Mouse (Mus musculus) embryonic facial prominence, embryonic 14.5 days (tissue): ENCODE results near the gene Ddx19a. TPM values are rescaled to one million over a fixed set of nuclear protein-coding genes. Genes with fewer than 3 reads are reported as not detected.
"Not testable (repeated sequence)": the region's sequence is repeated elsewhere in the genome, so short reads cannot be mapped to it uniquely, and the experiment has no call there.

Experiments
- ATAC-seq: fragments of 200-750 bp; cut with Nextera tagmentation; 2 replicates; pipeline ENCODE4 v1.8.0; 2017; ENCODE audit warnings: low read depth, moderate number of reproducible peaks, moderate TSS enrichment
- DNase-seq: peaks from one replicate; pipeline ENCODE4 v3.0.0-alpha.2; 2015; ENCODE audit warnings: low spot score
- H3K27ac ChIP-seq: fragments of 300-500 bp; sonication (generic); replicated peaks from 2 replicates; pipeline ENCODE4 v1.5.1; 2014; ENCODE audit warnings: low read depth, mild to moderate bottlenecking, low read length, moderate library complexity
- H3K27me3 ChIP-seq: fragments of 300-500 bp; sonication (generic); replicated peaks from 2 replicates; pipeline ENCODE4 v1.6.1; 2014; ENCODE audit warnings: low read length; ENCODE audit not compliant: control insufficient read depth, insufficient read depth
- H3K36me3 ChIP-seq: fragments of 300-500 bp; sonication (generic); 2 replicates; pipeline ENCODE4 v1.6.1; 2014; ENCODE audit warnings: low read length, mixed read lengths; ENCODE audit not compliant: control insufficient read depth, insufficient read depth
- H3K4me1 ChIP-seq: fragments of 300-500 bp; sonication (generic); 2 replicates; pipeline ENCODE4 v1.6.1; 2014; ENCODE audit warnings: antibody characterized with exemption, low read length; ENCODE audit not compliant: control insufficient read depth, insufficient read depth
- H3K4me2 ChIP-seq: fragments of 300-500 bp; sonication (generic); 2 replicates; pipeline ENCODE4 v1.6.1; 2014; ENCODE audit warnings: low read depth, mild to moderate bottlenecking, low read length, moderate library complexity, mixed read lengths
- H3K4me3 ChIP-seq: fragments of 300-500 bp; sonication (generic); 2 replicates; pipeline ENCODE4 v1.5.1; 2014; ENCODE audit warnings: low read depth, mild to moderate bottlenecking, low read length
- H3K9ac ChIP-seq: fragments of 300-500 bp; sonication (generic); 2 replicates; pipeline ENCODE4 v1.6.1; 2014; ENCODE audit warnings: low read depth, mild to moderate bottlenecking, low read length, moderate library complexity, mixed read lengths
- H3K9me3 ChIP-seq: fragments of 300-500 bp; sonication (generic); 2 replicates; pipeline ENCODE4 v1.6.1; 2016; ENCODE audit warnings: low read length; ENCODE audit not compliant: control insufficient read depth
- WGBS: fragments of 180-500 bp; shearing (Covaris S2); extraction: QIAGEN DNeasy Blood & Tissue Kit; methylation state at CpG from one replicate; pipeline ENCODE4 v1.1.7; 2014; 5-methylcytosine and 5-hydroxymethylcytosine counted together
- polyA plus RNA-seq: library from polyadenylated mRNA; unstranded; fragments of >200 nt; fragmentation: Nextera tagmentation; extraction: Ambion mirVana; gene quantifications from 2 replicates; pipeline ENCODE4 v1.2.1, GENCODE M21; 2014

The Ddx19a gene
- polyA plus RNA-seq, 1 experiment from 2014 or later = 18.1 TPM

- Histone ChIP-seq H3K9ac (no peak within 1 kb of the TSS), H3K9me3 (no peaks in the 10 kb centered on the region), H3K4me1 (peaks cover 18% of the 10 kb centered on the region), H3K27ac (no peak within 1 kb of the TSS), H3K4me3 (no peak within 1 kb of the TSS), H3K27me3 (peaks cover 4% of the 10 kb centered on the region; the same call in 1 of the 2 replicates), H3K4me2 (no peak within 1 kb of the TSS), H3K36me3 (peaks cover 5% of the 10 kb centered on the region; the same call in 1 of the 2 replicates)
- ATAC-seq = no peak
- no peak for DNase-seq
- WGBS = 92% methylated on average over 19 of the region's 19 CpGs
Measured at GRCm38 (mm10) chr8:111031572-111031971, 34.0 kb upstream of the Ddx19a start, which contains the start of gene Ddx19b. Ddx19b (minus strand) TSS chr8:111031751.

DNA sequence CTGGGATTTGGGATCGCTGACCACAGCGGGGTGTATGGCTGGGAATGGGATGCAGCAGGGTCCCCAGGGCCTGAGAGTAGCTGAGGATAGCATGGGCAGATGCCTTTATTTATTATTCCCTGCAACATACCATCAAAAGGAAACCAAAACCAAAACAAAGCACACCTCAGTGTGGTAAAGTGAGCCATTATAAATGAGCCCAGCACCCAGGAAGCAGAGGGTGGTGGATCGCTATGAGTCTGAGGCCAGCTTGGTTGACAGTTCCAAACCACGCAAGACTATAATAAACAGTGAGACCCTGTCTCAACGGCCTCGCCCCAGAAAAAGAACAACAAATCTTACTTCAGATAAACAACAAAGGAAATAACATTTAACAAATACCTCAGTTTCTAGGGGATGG lies 32.4 kb upstream of the Ddx19a start:
- H3K4me2 ChIP-seq = no peak overlapping the region
- DNase-seq = no peak
- H3K27ac ChIP-seq = no peak overlapping the region
- no peak overlapping the region for H3K9ac ChIP-seq
- no peak overlapping the region for H3K4me3 ChIP-seq
- H3K27me3 ChIP-seq = peaks cover 4% of the 10 kb centered on the region; the same call in 1 of the 2 replicates
- ATAC-seq = no peak
- H3K4me1 ChIP-seq = peaks cover 10% of the 10 kb centered on the region; the same call in 1 of the 2 replicates
- 77% methylated on average over 6 of the region's 6 CpGs for WGBS
- no peaks in the 10 kb centered on the region for H3K9me3 ChIP-seq
- no peaks in the 10 kb centered on the region for H3K36me3 ChIP-seq

- WGBS = 55% methylated on average over 4 of the region's 4 CpGs
- no peaks in the 10 kb centered on the region for H3K36me3 ChIP-seq
- H3K9ac ChIP-seq = no peak overlapping the region
- H3K27me3 ChIP-seq = peaks cover 4% of the 10 kb centered on the region; the same call in 1 of the 2 replicates
- DNase-seq = no peak
- no peak for ATAC-seq
- no peak overlapping the region for H3K4me3 ChIP-seq
- no peak overlapping the region for H3K27ac ChIP-seq
- H3K4me2 ChIP-seq = no peak overlapping the region
- H3K4me1 ChIP-seq = peaks cover 6% of the 10 kb centered on the region; the same call in 1 of the 2 replicates
- H3K9me3 ChIP-seq = no peaks in the 10 kb centered on the region
Measured at GRCm38 (mm10) chr8:111029589-111029988, 32.0 kb upstream of the Ddx19a start.

DNA sequence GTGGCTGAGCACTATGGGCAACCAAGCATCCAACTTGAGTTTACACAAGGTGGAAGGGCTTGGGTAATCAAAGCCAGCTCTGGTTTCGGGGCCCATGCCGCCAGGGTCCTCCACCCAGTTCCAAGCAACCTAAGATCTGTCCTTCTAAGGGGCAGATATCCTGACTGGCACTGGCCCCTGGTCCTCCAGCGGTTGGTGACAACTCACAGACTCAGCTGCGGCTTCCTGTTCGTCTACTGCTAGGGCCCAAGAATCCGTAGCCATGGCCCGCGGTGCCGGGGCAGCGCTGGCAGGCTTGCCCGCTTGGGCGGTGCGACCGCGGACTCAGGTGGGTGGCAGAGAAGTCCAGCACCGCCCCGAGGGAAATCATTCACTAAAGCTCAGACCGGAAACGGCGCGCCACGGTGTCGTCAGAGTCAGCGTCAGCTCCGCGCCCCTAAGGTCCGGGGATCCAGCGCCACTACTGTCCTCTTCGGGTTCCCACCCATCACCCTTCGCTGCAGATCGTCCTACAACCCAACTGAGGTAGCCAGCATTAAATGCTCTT lies 29.9 kb upstream of the Ddx19a start:
- peak; percentile 90 for ATAC-seq
- 0 out of 2 replicates have a peak, but pooled peaks cover 3% of the 10 kb centered on the region for H3K4me1 ChIP-seq
- whole genome bisulfite sequencing = under 1% methylated on average over 29 of the region's 31 CpGs
- H3K27ac ChIP-seq = no peak overlapping the region; the same call in 1 of the 2 replicates
- H3K9me3 ChIP-seq = no peaks in the 10 kb centered on the region
- H3K9ac ChIP-seq = peak overlapping the region; percentile 77
- no peaks in the 10 kb centered on the region for H3K36me3 ChIP-seq
- H3K4me3 ChIP-seq = peak overlapping the region; percentile 68
- peak overlapping the region; percentile 54 for H3K4me2 ChIP-seq
- peak; percentile 90 for DNase-seq
- peaks cover 4% of the 10 kb centered on the region; the same call in 1 of the 2 replicates for H3K27me3 ChIP-seq

GRCm38 (mm10) chr8:111026609-111027008 lies 29.0 kb upstream of the Ddx19a start:
- not testable (repeated sequence) for H3K27ac ChIP-seq, H3K4me1 ChIP-seq, ATAC-seq, H3K4me3 ChIP-seq, H3K27me3 ChIP-seq, DNase-seq, H3K9ac ChIP-seq, H3K36me3 ChIP-seq, H3K4me2 ChIP-seq, H3K9me3 ChIP-seq
- 100% methylated on average over 1 of the region's 2 CpGs for WGBS

- not testable (repeated sequence) for H3K27ac ChIP-seq, H3K4me1 ChIP-seq, H3K27me3 ChIP-seq, H3K4me3 ChIP-seq, H3K4me2 ChIP-seq, ATAC-seq, DNase-seq, H3K9ac ChIP-seq, H3K9me3 ChIP-seq
- peaks cover 47% of the 10 kb centered on the region for H3K36me3 ChIP-seq
- WGBS = 85% methylated on average over 9 of the region's 10 CpGs
Measured at GRCm38 (mm10) chr8:111010230-111010991, 12.8 kb upstream of the Ddx19a start.

DNA sequence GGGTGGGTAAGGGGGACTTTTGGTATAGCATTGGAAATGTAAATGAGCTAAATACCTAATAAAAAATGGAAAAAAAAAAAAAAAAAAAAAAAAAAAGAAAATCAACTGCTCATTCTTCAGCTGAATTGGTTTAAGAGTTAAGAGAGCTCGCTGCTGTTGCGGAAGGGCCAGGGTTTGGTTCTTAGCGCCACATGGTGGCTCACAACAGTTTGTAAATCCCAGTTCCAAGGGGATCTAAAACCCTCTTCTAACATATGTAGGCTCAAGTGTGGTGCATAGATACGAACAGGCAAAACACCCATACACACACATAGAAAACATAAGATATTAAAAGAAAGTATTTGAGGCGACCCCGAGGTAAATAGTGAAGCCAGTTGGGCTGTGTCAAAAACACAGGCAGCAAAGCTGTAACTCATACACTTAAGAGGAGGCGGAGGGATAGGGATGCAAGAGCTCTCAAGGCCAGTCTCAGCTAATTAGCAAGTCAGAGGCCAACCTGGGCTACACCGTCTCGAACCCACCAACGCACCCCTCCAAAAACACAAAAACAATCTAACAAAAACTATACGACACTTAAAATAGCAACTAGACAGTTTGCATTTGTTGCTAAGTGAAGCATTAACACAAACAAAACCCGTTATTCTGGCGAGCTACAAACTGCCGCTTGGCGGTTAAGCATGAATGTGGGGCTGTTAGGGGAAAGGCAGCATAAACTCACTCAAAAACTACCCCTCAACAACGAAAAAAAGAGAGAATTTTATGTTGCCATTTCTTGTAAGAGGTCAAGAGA lies 764 bp downstream of the Ddx19a start:
- peaks cover 20% of the 10 kb centered on the region; the same call in 1 of the 2 replicates for H3K36me3 ChIP-seq
- peak overlapping the region; percentile 87 for H3K27ac ChIP-seq
- H3K4me3 ChIP-seq = peak overlapping the region; percentile 93
- H3K4me2 ChIP-seq = peak overlapping the region; percentile 65
- ATAC-seq = no peak
- no peak for DNase-seq
- H3K4me1 ChIP-seq = peaks cover 3% of the 10 kb centered on the region; the same call in 1 of the 2 replicates
- H3K9ac ChIP-seq = peak overlapping the region; percentile 87
- H3K27me3 ChIP-seq = no peaks in the 10 kb centered on the region
- no peaks in the 10 kb centered on the region for H3K9me3 ChIP-seq
- WGBS = 38% methylated on average over 16 of the region's 16 CpGs

- Histone ChIP-seq H3K27ac (no peak overlapping the region), H3K9ac (no peak overlapping the region), H3K4me1 (no peaks in the 10 kb centered on the region), H3K4me3 (no peak overlapping the region), H3K36me3 (peaks cover 80% of the 10 kb centered on the region), H3K9me3 (no peaks in the 10 kb centered on the region), H3K4me2 (no peak overlapping the region), H3K27me3 (no peaks in the 10 kb centered on the region)
- WGBS = 89% methylated on average over 9 of the region's 9 CpGs
- ATAC-seq (no peak), DNase-seq (no peak)
Measured at GRCm38 (mm10) chr8:110990017-110990416, 7.6 kb downstream of the Ddx19a start.
